Mouse (Mus musculus) G1E (cell line): ENCODE data around the gene Patz1.

Experiments
- CTCF ChIP-seq: IDR thresholded peaks from 2 replicates; pipeline ENCODE4 v1.5.1; 2012; ENCODE audit warnings: low read depth, low read length, inconsistent platforms, mixed read lengths
- GATA1 ChIP-seq: IDR thresholded peaks from 2 replicates; pipeline ENCODE4 v1.6.1; 2012; ENCODE audit warnings: borderline replicate concordance, low read length, inconsistent platforms, mixed read lengths
- GATA2 ChIP-seq: IDR thresholded peaks from 2 replicates; pipeline ENCODE4 v1.6.1; 2012; ENCODE audit warnings: low read depth, low read length, inconsistent platforms, borderline replicate concordance
- POLR2AphosphoS5 ChIP-seq: IDR thresholded peaks from 2 replicates; pipeline ENCODE4 v1.6.1; 2012; ENCODE audit warnings: low read depth, low read length, inconsistent platforms; ENCODE audit not compliant: insufficient replicate concordance
- TAL1 ChIP-seq: conservative IDR thresholded peaks from 2 replicates; pipeline ENCODE4 v1.6.1; 2012; ENCODE audit warnings: low read depth, low read length, inconsistent platforms, mixed read lengths

GRCm38 (mm10) chr11:3309884-3310283 lies 21.2 kb downstream of the Patz1 start:
- TF ChIP-seq CTCF (no peak), GATA1 (no peak), POLR2AphosphoS5 (no peak), TAL1 (no peak), GATA2 (no peak)
